In the genomic region with DNA sequence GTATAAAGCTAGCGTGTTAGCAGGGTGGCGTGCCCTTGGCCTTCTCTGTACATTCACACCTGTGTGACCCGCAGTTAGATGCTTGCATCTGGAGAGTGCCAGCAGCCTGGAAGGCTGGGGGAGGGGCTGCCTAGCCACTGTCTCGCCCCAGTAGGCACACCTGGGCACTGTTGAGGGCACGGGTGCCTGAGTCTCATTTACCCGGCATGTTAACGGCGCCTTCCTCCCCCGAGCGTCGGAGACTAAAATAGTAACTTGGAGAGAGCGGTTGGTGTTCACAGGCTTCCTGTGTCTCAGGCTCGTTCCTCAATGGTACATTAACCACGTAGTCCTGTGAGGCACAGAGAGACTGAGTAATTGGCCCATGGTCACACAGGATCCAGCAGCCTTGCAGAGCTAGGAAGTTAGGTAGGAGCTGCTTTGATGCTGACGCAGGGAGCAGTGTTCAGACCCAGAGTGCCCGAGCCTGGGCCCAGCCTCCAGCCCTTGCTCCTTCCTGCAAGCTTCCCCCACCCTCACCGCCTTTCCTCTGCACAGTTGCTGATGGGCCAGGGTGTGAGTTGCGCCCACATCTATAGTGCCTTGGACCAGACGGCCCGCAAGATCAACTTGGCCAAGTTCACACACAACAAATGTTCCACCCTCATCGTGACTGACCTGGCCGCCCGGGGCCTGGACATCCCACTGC, we compare ENCODE assay signal across 1 mouse cellular context.
TF ChIP-seq lines count a peak whose summit lies in the region.

No protein-coding gene starts in this region.

TF ChIP-seq in CH12.LX, 34 proteins besides CTCF, POLR2A, EP300 and RAD21 (continued from another document):
- no peak for TF ChIP-seq PAX5 (IDR thresholded peaks at IDR 0.05; ENCODE audit: low read length)
- TF ChIP-seq JUND (conservative IDR thresholded peaks at IDR 0.05; ENCODE audit: low read depth, low read length), result no peak
